Comparison of ENCODE assay signal across 9 mouse cellular contexts in the genomic region with DNA sequence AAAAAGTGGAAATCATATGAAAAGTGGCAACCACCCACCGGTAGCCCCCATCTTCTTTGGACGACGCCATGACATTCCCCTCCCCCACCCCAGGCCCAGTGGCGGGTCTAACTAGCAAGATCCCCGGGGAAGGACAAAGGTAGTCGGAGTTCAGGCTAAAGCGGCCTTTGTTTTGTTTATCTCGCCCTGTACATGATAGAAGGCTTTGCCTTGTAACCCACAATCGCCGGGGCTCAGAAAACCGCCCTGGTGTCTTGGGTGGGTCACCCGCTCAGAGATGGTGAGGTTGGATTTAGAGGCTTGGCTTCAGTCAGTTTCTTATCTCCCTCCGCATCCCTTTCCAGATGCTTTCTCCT. TPM values are rescaled to one million over a fixed set of nuclear protein-coding genes. Genes with fewer than 3 reads are reported as not detected.
DNase-seq lines count a peak whose midpoint lies in the region; ATAC-seq lines count a peak whose summit lies in the region.
"Had no signal": no experiment of that assay in that cellular context is flagged by ENCODE, and none has a peak within 500 bp of the region (broad histone marks: within the 10 kb centered on the region; RNA-seq: fewer than 3 reads in every experiment).

No protein-coding gene starts in this region.

- no peak for ATAC-seq in heart, embryonic 16.5 days (replicated peaks; ENCODE audit: extremely low read depth, insufficient read depth, low FRiP score)
- no peak; the same call in 1 of the 2 replicates for ATAC-seq in forebrain, embryonic 11.5 days (replicated peaks; ENCODE audit: low FRiP score)
- no peak for ATAC-seq in limb, embryonic 15.5 days (ENCODE audit: insufficient number of reproducible peaks, low FRiP score, low TSS enrichment, low read depth)
- no peak for ATAC-seq in neural tube, embryonic 14.5 days (ENCODE audit: low read depth)
- ATAC-seq in cerebellum, adult (ENCODE audit: insufficient number of reproducible peaks, low FRiP score, low TSS enrichment) = no peak

- 0 out of 2 replicates have a peak overlapping the region, but pooled peaks have one; percentile 36 for H3K9ac ChIP-seq in heart, embryonic 16.5 days (ENCODE audit: low read length)
- no peak overlapping the region for H3K9ac ChIP-seq in forebrain, embryonic 11.5 days (ENCODE audit: low read length)
- H3K9ac ChIP-seq in limb, embryonic 15.5 days = no peak overlapping the region
- no peak overlapping the region for H3K9ac ChIP-seq in neural tube, embryonic 14.5 days (replicated peaks; ENCODE audit: low read depth, low read length)

- no peaks in the 10 kb centered on the region for H3K27me3 ChIP-seq in heart, embryonic 16.5 days (ENCODE audit: control insufficient read depth, insufficient read depth, low read length)
- no peaks in the 10 kb centered on the region for H3K27me3 ChIP-seq in forebrain, embryonic 11.5 days (ENCODE audit: control insufficient read depth, insufficient read depth, low read length)
- H3K27me3 ChIP-seq in limb, embryonic 15.5 days = no peaks in the 10 kb centered on the region
- no peaks in the 10 kb centered on the region for H3K27me3 ChIP-seq in neural tube, embryonic 14.5 days (ENCODE audit: control insufficient read depth, insufficient read depth, low read length)

- no peak for DNase-seq in heart, adult 8-10 months (ENCODE audit: low spot score)
- DNase-seq in forebrain, embryonic 11.5 days (ENCODE audit: low spot score) = peak; percentile 58
- DNase-seq in urinary bladder, adult 2 months (ENCODE audit: low spot score) = no peak
- DNase-seq in left cerebral cortex, adult 8-10 months (ENCODE audit: low spot score in 2 of 2) = no peak
- DNase-seq: cerebellum, adult 9-10 months had no signal

- peak overlapping the region; percentile 1; the same call in 1 of the 2 replicates for H3K4me3 ChIP-seq in heart, embryonic 16.5 days (ENCODE audit: low read length)
- H3K4me3 ChIP-seq in forebrain, embryonic 11.5 days (ENCODE audit: low read depth, low read length) = peak overlapping the region; percentile 4; the same call in 1 of the 2 replicates
- H3K4me3 ChIP-seq in limb, embryonic 15.5 days = 0 out of 2 replicates have a peak overlapping the region, but pooled peaks have one; percentile 5
- H3K4me3 ChIP-seq in neural tube, embryonic 14.5 days (ENCODE audit: low read depth, low read length) = no peak overlapping the region

- peak overlapping the region; percentile 61 for H3K4me2 ChIP-seq in heart, embryonic 16.5 days (ENCODE audit: low read depth, low read length)
- peak overlapping the region; percentile 28; the same call in 1 of the 2 replicates for H3K4me2 ChIP-seq in forebrain, embryonic 11.5 days (ENCODE audit: low read depth, low read length, severe bottlenecking)
- H3K4me2 ChIP-seq in limb, embryonic 15.5 days = peak overlapping the region; percentile 26
- peak overlapping the region; percentile 31 for H3K4me2 ChIP-seq in neural tube, embryonic 14.5 days (ENCODE audit: low read depth, low read length)

- 9% methylated on average over 13 of the region's 13 CpGs for WGBS in heart, embryonic 16.5 days
- 10% methylated on average over 13 of the region's 13 CpGs for WGBS in forebrain, embryonic 11.5 days
- 22% methylated on average over 13 of the region's 13 CpGs for WGBS in limb, embryonic 15.5 days
- WGBS in neural tube, embryonic 14.5 days = 12% methylated on average over 13 of the region's 13 CpGs

- no peak overlapping the region for H3K27ac ChIP-seq in heart, embryonic 16.5 days (ENCODE audit: low read length)
- H3K27ac ChIP-seq in forebrain, embryonic 11.5 days (ENCODE audit: low read depth, low read length) = no peak overlapping the region
- H3K27ac ChIP-seq in limb, embryonic 15.5 days = no peak overlapping the region
- no peak overlapping the region for H3K27ac ChIP-seq in neural tube, embryonic 14.5 days (ENCODE audit: low read depth, low read length)

- no peaks in the 10 kb centered on the region for H3K4me1 ChIP-seq in heart, embryonic 16.5 days (ENCODE audit: control insufficient read depth, insufficient read depth, low read length)
- no peaks in the 10 kb centered on the region for H3K4me1 ChIP-seq in forebrain, embryonic 11.5 days (replicated peaks; ENCODE audit: control insufficient read depth, insufficient read depth, low read length)
- peaks cover 4% of the 10 kb centered on the region; the same call in 1 of the 2 replicates for H3K4me1 ChIP-seq in limb, embryonic 15.5 days
- no peaks in the 10 kb centered on the region for H3K4me1 ChIP-seq in neural tube, embryonic 14.5 days (ENCODE audit: control insufficient read depth, insufficient read depth, low read length)

- H3K36me3 ChIP-seq in heart, embryonic 16.5 days (ENCODE audit: control insufficient read depth, insufficient read depth) = no peaks in the 10 kb centered on the region
- H3K36me3 ChIP-seq in forebrain, embryonic 11.5 days (ENCODE audit: control insufficient read depth, insufficient read depth, low read length) = no peaks in the 10 kb centered on the region
- H3K36me3 ChIP-seq in limb, embryonic 15.5 days = no peaks in the 10 kb centered on the region
- H3K36me3 ChIP-seq in neural tube, embryonic 14.5 days (ENCODE audit: control insufficient read depth, insufficient read depth, low read length) = no peaks in the 10 kb centered on the region

- H3K9me3 ChIP-seq in heart, embryonic 16.5 days (replicated peaks; ENCODE audit: control insufficient read depth, low read length) = no peaks in the 10 kb centered on the region
- H3K9me3 ChIP-seq in forebrain, embryonic 11.5 days (ENCODE audit: control insufficient read depth, low read length) = no peaks in the 10 kb centered on the region
- H3K9me3 ChIP-seq in limb, embryonic 15.5 days = no peaks in the 10 kb centered on the region
- H3K9me3 ChIP-seq in neural tube, embryonic 14.5 days (ENCODE audit: control insufficient read depth, low read length) = no peaks in the 10 kb centered on the region

RNA-seq across cellular contexts. Expression of a gene that starts 54.4 kb away (rescaled TPM):
- polyA plus RNA-seq in heart, embryonic 16.5 days (2015; fragmentation: Nextera tagmentation; extraction: Ambion mirVana) = 11.8 and 12.1 TPM in 2 replicates
- 10 to 100 TPM in 2 of 4 experiments, 1 to 10 TPM in 2; 9.4 to 11.1 (median 10.1) TPM for total RNA-seq in heart, adult 8-10 months (2022)
- polyA plus RNA-seq in forebrain, embryonic 11.5 days (2014; fragmentation: Nextera tagmentation; extraction: Ambion mirVana) = 35.6 and 35.9 TPM in 2 replicates
- 15.8 and 17.3 TPM in 2 replicates for polyA plus RNA-seq in limb, embryonic 15.5 days (2015; fragmentation: Nextera tagmentation; extraction: Ambion mirVana)
- polyA plus RNA-seq in neural tube, embryonic 14.5 days (2014; fragmentation: Nextera tagmentation; extraction: Ambion mirVana) = 22.7 and 26.4 TPM in 2 replicates
- 8.5 and 11.4 TPM in 2 replicates for polyA plus RNA-seq in urinary bladder, adult 2 months (2012; rRNA removed)
- total RNA-seq in left cerebral cortex, adult 8-10 months (2022) = 10 to 100 TPM; 33.5 to 34.4 (median 33.7) TPM
